Mouse (Mus musculus): Measurements from ENCODE around the gene Gpx2. TPM values are rescaled to one million over a fixed set of nuclear protein-coding genes. Genes with fewer than 3 reads are reported as not detected.

The Gpx2 gene
- polyA plus RNA-seq, 1 experiment = 6.3 TPM

GRCm38 (mm10) chr12:76810491-76810890 lies 15.1 kb upstream of the Gpx2 start:
- DNase-seq = no peak
- Histone ChIP-seq H3K4me1 (replicated peaks; ENCODE audit: control insufficient read depth, insufficient read depth, low read length) (no peaks in the 10 kb centered on the region), H3K27me3 (ENCODE audit: control insufficient read depth, insufficient read depth, low read length) (no peaks in the 10 kb centered on the region), H3K36me3 (ENCODE audit: control insufficient read depth, insufficient read depth, low read length) (no peaks in the 10 kb centered on the region), H3K27ac (ENCODE audit: control insufficient read depth, insufficient read depth, low read length) (no peak overlapping the region), H3K4me3 (ENCODE audit: control insufficient read depth, insufficient read depth, low read length) (no peak overlapping the region)
- 98% methylated on average over 5 of the region's 5 CpGs for WGBS
- TF ChIP-seq POLR2A (IDR thresholded peaks at IDR 0.05; ENCODE audit: control insufficient read depth, extremely low read depth, insufficient read depth, low read length, poor library complexity) (no peak), CTCF (IDR thresholded peaks at IDR 0.05; ENCODE audit: borderline replicate concordance, control insufficient read depth, extremely low read depth, insufficient read depth, low read length, poor library complexity) (no peak)

GRCm38 (mm10) chr12:76807796-76808195 lies 12.4 kb upstream of the Gpx2 start:
- H3K36me3 ChIP-seq (ENCODE audit: control insufficient read depth, insufficient read depth, low read length) = no peaks in the 10 kb centered on the region
- no peak for DNase-seq
- TF ChIP-seq POLR2A (IDR thresholded peaks at IDR 0.05; ENCODE audit: control insufficient read depth, extremely low read depth, insufficient read depth, low read length, poor library complexity) (no peak), CTCF (IDR thresholded peaks at IDR 0.05; ENCODE audit: borderline replicate concordance, control insufficient read depth, extremely low read depth, insufficient read depth, low read length, poor library complexity) (no peak)
- no peaks in the 10 kb centered on the region for H3K27me3 ChIP-seq (ENCODE audit: control insufficient read depth, insufficient read depth, low read length)
- 85% methylated on average over 10 of the region's 10 CpGs for WGBS
- H3K4me1 ChIP-seq (replicated peaks; ENCODE audit: control insufficient read depth, insufficient read depth, low read length) = no peaks in the 10 kb centered on the region
- H3K27ac ChIP-seq (ENCODE audit: control insufficient read depth, insufficient read depth, low read length) = no peak overlapping the region
- no peak overlapping the region for H3K4me3 ChIP-seq (ENCODE audit: control insufficient read depth, insufficient read depth, low read length)

GRCm38 (mm10) chr12:76805056-76805811 lies 9.9 kb upstream of the Gpx2 start:
- no peak overlapping the region for H3K4me3 ChIP-seq (ENCODE audit: control insufficient read depth, insufficient read depth, low read length)
- TF ChIP-seq POLR2A (IDR thresholded peaks at IDR 0.05; ENCODE audit: control insufficient read depth, extremely low read depth, insufficient read depth, low read length, poor library complexity) = no peak
- 94% methylated on average over 10 of the region's 10 CpGs for WGBS
- no peak overlapping the region for H3K27ac ChIP-seq (ENCODE audit: control insufficient read depth, insufficient read depth, low read length)
- no peak for DNase-seq
- no peaks in the 10 kb centered on the region for H3K36me3 ChIP-seq (ENCODE audit: control insufficient read depth, insufficient read depth, low read length)
- no peaks in the 10 kb centered on the region for H3K27me3 ChIP-seq (ENCODE audit: control insufficient read depth, insufficient read depth, low read length)
- no peaks in the 10 kb centered on the region for H3K4me1 ChIP-seq (replicated peaks; ENCODE audit: control insufficient read depth, insufficient read depth, low read length)

- no peak for TF ChIP-seq POLR2A (IDR thresholded peaks at IDR 0.05; ENCODE audit: control insufficient read depth, extremely low read depth, insufficient read depth, low read length, poor library complexity)
- TF ChIP-seq CTCF (IDR thresholded peaks at IDR 0.05; ENCODE audit: borderline replicate concordance, control insufficient read depth, extremely low read depth, insufficient read depth, low read length, poor library complexity) = no peak
- DNase-seq = peak; percentile 49
- Histone ChIP-seq H3K4me1 (replicated peaks; ENCODE audit: control insufficient read depth, insufficient read depth, low read length) (no peaks in the 10 kb centered on the region), H3K36me3 (ENCODE audit: control insufficient read depth, insufficient read depth, low read length) (no peaks in the 10 kb centered on the region), H3K27ac (ENCODE audit: control insufficient read depth, insufficient read depth, low read length) (no peak overlapping the region), H3K4me3 (ENCODE audit: control insufficient read depth, insufficient read depth, low read length) (no peak overlapping the region), H3K27me3 (ENCODE audit: control insufficient read depth, insufficient read depth, low read length) (no peaks in the 10 kb centered on the region)
- 62% methylated on average over 7 of the region's 7 CpGs for WGBS
Observed at GRCm38 (mm10) chr12:76803700-76804252, 8.4 kb upstream of the Gpx2 start.

GRCm38 (mm10) chr12:76803028-76803427 lies 7.7 kb upstream of the Gpx2 start:
- TF ChIP-seq CTCF (IDR thresholded peaks at IDR 0.05; ENCODE audit: borderline replicate concordance, control insufficient read depth, extremely low read depth, insufficient read depth, low read length, poor library complexity) = no peak
- TF ChIP-seq POLR2A (IDR thresholded peaks at IDR 0.05; ENCODE audit: control insufficient read depth, extremely low read depth, insufficient read depth, low read length, poor library complexity) = no peak
- no peak for DNase-seq
- no peaks in the 10 kb centered on the region for H3K36me3 ChIP-seq (ENCODE audit: control insufficient read depth, insufficient read depth, low read length)
- H3K4me1 ChIP-seq (replicated peaks; ENCODE audit: control insufficient read depth, insufficient read depth, low read length) = no peaks in the 10 kb centered on the region
- H3K27me3 ChIP-seq (ENCODE audit: control insufficient read depth, insufficient read depth, low read length) = no peaks in the 10 kb centered on the region
- WGBS = 96% methylated on average over 10 of the region's 10 CpGs
- no peak overlapping the region for H3K4me3 ChIP-seq (ENCODE audit: control insufficient read depth, insufficient read depth, low read length)
- H3K27ac ChIP-seq (ENCODE audit: control insufficient read depth, insufficient read depth, low read length) = no peak overlapping the region

GRCm38 (mm10) chr12:76798008-76798720 lies 2.8 kb upstream of the Gpx2 start:
- TF ChIP-seq POLR2A (IDR thresholded peaks at IDR 0.05; ENCODE audit: control insufficient read depth, extremely low read depth, insufficient read depth, low read length, poor library complexity) (no peak), CTCF (IDR thresholded peaks at IDR 0.05; ENCODE audit: borderline replicate concordance, control insufficient read depth, extremely low read depth, insufficient read depth, low read length, poor library complexity) (no peak)
- no peaks in the 10 kb centered on the region for H3K36me3 ChIP-seq (ENCODE audit: control insufficient read depth, insufficient read depth, low read length)
- no peak overlapping the region for H3K4me3 ChIP-seq (ENCODE audit: control insufficient read depth, insufficient read depth, low read length)
- no peaks in the 10 kb centered on the region for H3K4me1 ChIP-seq (replicated peaks; ENCODE audit: control insufficient read depth, insufficient read depth, low read length)
- 65% methylated on average over 5 of the region's 5 CpGs for WGBS
- no peaks in the 10 kb centered on the region for H3K27me3 ChIP-seq (ENCODE audit: control insufficient read depth, insufficient read depth, low read length)
- H3K27ac ChIP-seq (ENCODE audit: control insufficient read depth, insufficient read depth, low read length) = no peak overlapping the region
- no peak for DNase-seq

All from thymus, adult 2 months (tissue).